Mouse (Mus musculus): ENCODE measurements around the gene Abhd14b. TPM values are rescaled to one million over a fixed set of nuclear protein-coding genes. Genes with fewer than 3 reads are reported as not detected.

Gene Abhd14b
- polyA plus RNA-seq, 1 experiment from 2014 or later: 6.6 TPM

DNA sequence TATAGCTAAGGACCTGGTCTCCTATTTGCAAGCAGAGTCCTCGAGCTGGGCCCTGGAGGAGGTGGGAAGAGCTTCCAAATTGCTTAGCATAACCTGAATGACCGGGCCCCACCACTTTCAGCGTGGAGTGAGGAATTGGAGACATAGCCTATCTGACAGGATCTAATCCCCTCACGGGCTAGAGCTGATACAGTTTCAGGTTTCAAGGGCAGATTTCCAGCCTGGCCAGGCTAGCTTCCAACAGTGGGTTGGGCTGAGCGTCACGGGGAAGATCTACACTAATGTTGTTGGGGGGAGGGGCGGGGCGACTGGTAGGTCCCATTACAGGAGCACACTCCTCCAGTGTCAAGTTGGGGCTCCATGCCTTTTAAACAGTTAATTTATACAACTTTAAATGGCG is 3.4 kb downstream of the Abhd14b start:
- Histone ChIP-seq H3K4me3 (ENCODE audit: control insufficient read depth in 1 of 2, insufficient read depth in 1 of 2, low read depth in 1 of 2, low read length in 2 of 2) (no peak overlapping the region), H3K27ac (replicated peaks in 1 of 2; ENCODE audit: control insufficient read depth in 1 of 2, insufficient read depth in 1 of 2, low read depth in 2 of 2, low read length in 2 of 2) (no peak overlapping the region; a peak in 1 of 4 replicates), H3K4me2 (ENCODE audit: low read length) (peak overlapping the region; percentile 24; the same call in 1 of the 2 replicates), H3K9me3 (ENCODE audit: control insufficient read depth, low read length) (no peaks in the 10 kb centered on the region), H3K27me3 (ENCODE audit: control insufficient read depth, insufficient read depth, low read length) (no peaks in the 10 kb centered on the region), H3K9ac (ENCODE audit: low read length) (peak overlapping the region; percentile 2; the same call in 1 of the 2 replicates), H3K36me3 (ENCODE audit: control insufficient read depth, insufficient read depth, low read length) (no peaks in the 10 kb centered on the region), H3K4me1 (ENCODE audit: control insufficient read depth in 2 of 2, insufficient read depth in 2 of 2, low read length in 2 of 2) (peaks cover 28 to 57% of the 10 kb centered on the region in 2 experiments)
- no peak for ATAC-seq (ENCODE audit: insufficient number of reproducible peaks, insufficient read depth, low FRiP score, low read depth)
- 10% methylated on average over 9 of the region's 9 CpGs for WGBS

DNA sequence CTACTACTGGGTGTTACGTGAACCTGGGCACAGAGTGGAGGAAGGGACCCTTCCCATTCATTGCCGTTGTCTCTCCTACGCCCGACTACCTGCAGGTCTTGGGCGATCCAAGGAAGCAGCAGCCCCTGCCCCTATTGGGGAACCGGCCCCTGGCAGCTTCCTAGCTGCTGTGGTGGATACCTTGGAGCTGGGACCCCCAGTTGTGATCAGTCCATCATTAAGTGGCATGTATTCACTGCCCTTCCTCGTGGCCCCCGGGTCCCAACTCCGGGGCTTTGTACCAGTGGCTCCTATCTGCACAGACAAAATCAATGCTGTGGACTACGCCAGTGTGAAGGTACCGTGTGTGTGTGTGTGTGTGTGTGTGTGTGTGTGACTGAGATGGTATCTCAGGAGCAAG is 4.0 kb downstream of the Abhd14b start:
- Histone ChIP-seq H3K9ac (ENCODE audit: low read length) (0 out of 2 replicates have a peak overlapping the region, but pooled peaks have one; percentile 22), H3K27ac (replicated peaks in 1 of 2; ENCODE audit: control insufficient read depth in 1 of 2, insufficient read depth in 1 of 2, low read depth in 2 of 2, low read length in 2 of 2) (no peak overlapping the region), H3K4me3 (ENCODE audit: control insufficient read depth in 1 of 2, insufficient read depth in 1 of 2, low read depth in 1 of 2, low read length in 2 of 2) (no peak overlapping the region), H3K36me3 (ENCODE audit: control insufficient read depth, insufficient read depth, low read length) (0 out of 2 replicates have a peak, but pooled peaks cover 2% of the 10 kb centered on the region), H3K4me2 (ENCODE audit: low read length) (no peak overlapping the region), H3K4me1 (ENCODE audit: control insufficient read depth in 2 of 2, insufficient read depth in 2 of 2, low read length in 2 of 2) (peaks cover 35 to 63% of the 10 kb centered on the region in 2 experiments), H3K27me3 (ENCODE audit: control insufficient read depth, insufficient read depth, low read length) (no peaks in the 10 kb centered on the region), H3K9me3 (ENCODE audit: control insufficient read depth, low read length) (no peaks in the 10 kb centered on the region)
- ATAC-seq (ENCODE audit: insufficient number of reproducible peaks, insufficient read depth, low FRiP score, low read depth): no peak
- WGBS: 72% methylated on average over 11 of the region's 11 CpGs

DNA sequence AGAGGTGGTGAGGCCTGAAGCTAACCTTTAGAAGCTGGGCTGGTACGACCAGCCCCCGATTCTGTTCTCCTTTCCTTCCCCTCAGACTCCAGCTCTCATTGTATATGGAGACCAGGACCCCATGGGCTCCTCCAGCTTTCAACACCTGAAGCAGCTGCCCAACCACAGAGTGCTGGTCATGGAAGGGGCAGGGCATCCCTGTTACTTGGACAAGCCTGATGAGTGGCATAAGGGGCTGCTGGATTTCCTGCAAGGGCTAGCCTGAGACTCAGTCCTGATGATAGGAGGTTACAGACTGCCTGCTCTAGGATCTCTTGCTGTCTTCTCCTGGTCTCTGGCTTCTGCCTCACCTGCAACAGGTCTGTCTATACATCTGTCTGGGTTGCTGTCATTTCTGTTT is 4.6 kb downstream of the Abhd14b start:
- peaks cover 41 to 65% of the 10 kb centered on the region in 2 experiments for H3K4me1 ChIP-seq (ENCODE audit: control insufficient read depth in 2 of 2, insufficient read depth in 2 of 2, low read length in 2 of 2)
- H3K9ac ChIP-seq (ENCODE audit: low read length): no peak overlapping the region
- H3K4me2 ChIP-seq (ENCODE audit: low read length): no peak overlapping the region
- H3K4me3 ChIP-seq (ENCODE audit: control insufficient read depth in 1 of 2, insufficient read depth in 1 of 2, low read depth in 1 of 2, low read length in 2 of 2): no peak overlapping the region
- no peaks in the 10 kb centered on the region for H3K9me3 ChIP-seq (ENCODE audit: control insufficient read depth, low read length)
- no peaks in the 10 kb centered on the region for H3K27me3 ChIP-seq (ENCODE audit: control insufficient read depth, insufficient read depth, low read length)
- 50% methylated on average over 2 of the region's 2 CpGs for WGBS
- no peak overlapping the region; a peak in 1 of 4 replicates for H3K27ac ChIP-seq (replicated peaks in 1 of 2; ENCODE audit: control insufficient read depth in 1 of 2, insufficient read depth in 1 of 2, low read depth in 2 of 2, low read length in 2 of 2)
- H3K36me3 ChIP-seq (ENCODE audit: control insufficient read depth, insufficient read depth, low read length): 0 out of 2 replicates have a peak, but pooled peaks cover 6% of the 10 kb centered on the region
- ATAC-seq (ENCODE audit: insufficient number of reproducible peaks, insufficient read depth, low FRiP score, low read depth): no peak

DNA sequence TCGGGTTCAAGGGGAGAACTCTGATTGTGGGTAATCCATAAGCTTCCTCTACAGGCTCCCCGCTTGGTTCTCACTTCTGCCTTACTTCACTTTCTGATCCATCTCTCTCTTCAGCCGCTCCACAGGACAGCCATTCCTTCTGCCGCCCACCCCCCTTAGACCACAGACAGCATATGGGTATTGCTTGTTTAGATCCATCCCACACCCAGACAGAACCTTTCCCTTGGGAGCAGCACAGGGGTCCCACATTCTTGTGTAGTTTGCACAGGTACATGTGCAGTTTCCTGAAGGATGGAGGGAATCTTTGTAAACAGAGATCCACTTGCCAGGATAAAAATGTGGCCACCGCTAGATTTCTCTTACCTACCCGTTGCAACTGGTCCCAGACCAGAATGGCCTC is 5.1 kb downstream of the Abhd14b start:
- no peak overlapping the region for H3K4me3 ChIP-seq (ENCODE audit: control insufficient read depth in 1 of 2, insufficient read depth in 1 of 2, low read depth in 1 of 2, low read length in 2 of 2)
- H3K4me1 ChIP-seq (ENCODE audit: control insufficient read depth in 2 of 2, insufficient read depth in 2 of 2, low read length in 2 of 2): peaks cover 45 to 68% of the 10 kb centered on the region in 2 experiments
- H3K9me3 ChIP-seq (ENCODE audit: control insufficient read depth, low read length): no peaks in the 10 kb centered on the region
- H3K9ac ChIP-seq (ENCODE audit: low read length): no peak overlapping the region
- H3K36me3 ChIP-seq (ENCODE audit: control insufficient read depth, insufficient read depth, low read length): 0 out of 2 replicates have a peak, but pooled peaks cover 6% of the 10 kb centered on the region
- no peak for ATAC-seq (ENCODE audit: insufficient number of reproducible peaks, insufficient read depth, low FRiP score, low read depth)
- WGBS: 47% methylated on average over 6 of the region's 6 CpGs
- peak overlapping the region; percentile 94; the same call in 1 of the 2 replicates for H3K4me2 ChIP-seq (ENCODE audit: low read length)
- no peaks in the 10 kb centered on the region for H3K27me3 ChIP-seq (ENCODE audit: control insufficient read depth, insufficient read depth, low read length)
- no peak overlapping the region; a peak in 1 of 4 replicates for H3K27ac ChIP-seq (replicated peaks in 1 of 2; ENCODE audit: control insufficient read depth in 1 of 2, insufficient read depth in 1 of 2, low read depth in 2 of 2, low read length in 2 of 2)

DNA sequence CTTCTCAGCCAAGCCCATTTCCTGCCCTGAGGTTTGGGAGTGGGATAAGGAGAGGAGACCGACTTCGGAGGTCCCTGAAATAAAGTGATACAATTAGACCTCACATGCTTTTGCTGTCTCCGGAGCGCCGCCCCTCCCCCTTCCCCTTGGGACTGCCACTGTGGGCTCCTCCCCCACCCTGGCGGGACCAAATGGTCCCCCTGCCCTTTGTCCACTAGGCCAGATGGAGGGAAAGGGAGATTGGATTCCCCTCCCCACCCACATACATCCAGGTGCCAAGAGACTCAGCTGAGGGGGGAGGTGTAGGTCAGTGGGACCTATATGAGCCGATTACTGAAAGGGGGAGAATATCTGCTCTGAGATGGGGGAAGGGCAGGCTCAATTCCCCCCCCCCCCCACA is 5.6 kb downstream of the Abhd14b start:
- Histone ChIP-seq H3K27ac (replicated peaks in 1 of 2; ENCODE audit: control insufficient read depth in 1 of 2, insufficient read depth in 1 of 2, low read depth in 2 of 2, low read length in 2 of 2) (peak overlapping the region in 1 of 2 experiments; percentile 91; a peak in 1 of 4 replicates), H3K4me1 (ENCODE audit: control insufficient read depth in 2 of 2, insufficient read depth in 2 of 2, low read length in 2 of 2) (peaks cover 45 to 71% of the 10 kb centered on the region in 2 experiments), H3K4me2 (ENCODE audit: low read length) (peak overlapping the region; percentile 94), H3K9me3 (ENCODE audit: control insufficient read depth, low read length) (no peaks in the 10 kb centered on the region), H3K36me3 (ENCODE audit: control insufficient read depth, insufficient read depth, low read length) (0 out of 2 replicates have a peak, but pooled peaks cover 6% of the 10 kb centered on the region), H3K27me3 (ENCODE audit: control insufficient read depth, insufficient read depth, low read length) (no peaks in the 10 kb centered on the region), H3K9ac (ENCODE audit: low read length) (peak overlapping the region; percentile 86), H3K4me3 (ENCODE audit: control insufficient read depth in 1 of 2, insufficient read depth in 1 of 2, low read depth in 1 of 2, low read length in 2 of 2) (peak overlapping the region; percentile 66 to 77; a peak in 3 of 4 replicates)
- 3% methylated on average over 7 of the region's 7 CpGs for WGBS
- no peak for ATAC-seq (ENCODE audit: insufficient number of reproducible peaks, insufficient read depth, low FRiP score, low read depth)

DNA sequence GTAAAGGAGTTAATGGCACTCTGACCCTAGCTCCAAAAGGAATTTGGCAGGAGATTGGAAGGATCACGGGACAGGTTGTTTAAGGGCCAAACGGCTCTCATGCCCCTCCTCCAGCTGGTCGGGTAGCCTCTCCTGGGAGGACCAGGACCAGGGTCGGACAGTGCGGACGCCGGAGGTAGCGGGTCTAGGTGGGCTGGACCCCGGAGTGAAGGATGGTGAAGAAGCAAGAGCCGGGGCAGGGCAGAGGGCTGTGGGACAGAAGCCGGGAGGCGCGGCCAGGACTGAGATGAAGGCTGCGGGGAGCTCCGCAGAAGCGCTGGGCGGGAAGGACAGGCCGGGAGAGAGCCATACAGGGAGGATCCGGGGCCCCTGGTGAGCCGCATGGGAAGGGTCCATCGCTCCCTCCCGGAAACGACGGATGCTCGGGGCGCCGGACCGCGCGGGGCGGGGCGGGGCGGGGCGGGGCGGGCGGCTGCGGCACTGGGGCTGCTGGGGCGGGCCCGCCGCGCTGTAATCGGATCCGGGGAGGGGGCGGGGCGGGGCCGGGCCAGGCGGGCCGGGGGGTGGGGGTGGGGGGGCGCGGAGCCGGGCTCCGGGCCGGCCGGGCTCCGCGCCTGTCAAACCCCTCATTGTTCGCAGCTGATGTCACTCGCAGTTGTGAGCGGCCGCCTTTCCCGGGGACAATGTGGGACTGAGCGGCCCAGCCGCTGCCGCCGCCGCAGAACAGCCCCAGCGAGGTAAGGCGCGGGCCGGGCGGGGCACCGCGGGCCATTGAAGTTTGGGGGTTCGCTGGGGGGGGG is 6.2 kb downstream of the Abhd14b start, which contains the start of gene Pcbp4:
Gene Pcbp4 (plus strand): TSS at position 21 of the 800 bp plus-strand sequence.
- 1% methylated on average over 43 of the region's 74 CpGs for WGBS

DNA sequence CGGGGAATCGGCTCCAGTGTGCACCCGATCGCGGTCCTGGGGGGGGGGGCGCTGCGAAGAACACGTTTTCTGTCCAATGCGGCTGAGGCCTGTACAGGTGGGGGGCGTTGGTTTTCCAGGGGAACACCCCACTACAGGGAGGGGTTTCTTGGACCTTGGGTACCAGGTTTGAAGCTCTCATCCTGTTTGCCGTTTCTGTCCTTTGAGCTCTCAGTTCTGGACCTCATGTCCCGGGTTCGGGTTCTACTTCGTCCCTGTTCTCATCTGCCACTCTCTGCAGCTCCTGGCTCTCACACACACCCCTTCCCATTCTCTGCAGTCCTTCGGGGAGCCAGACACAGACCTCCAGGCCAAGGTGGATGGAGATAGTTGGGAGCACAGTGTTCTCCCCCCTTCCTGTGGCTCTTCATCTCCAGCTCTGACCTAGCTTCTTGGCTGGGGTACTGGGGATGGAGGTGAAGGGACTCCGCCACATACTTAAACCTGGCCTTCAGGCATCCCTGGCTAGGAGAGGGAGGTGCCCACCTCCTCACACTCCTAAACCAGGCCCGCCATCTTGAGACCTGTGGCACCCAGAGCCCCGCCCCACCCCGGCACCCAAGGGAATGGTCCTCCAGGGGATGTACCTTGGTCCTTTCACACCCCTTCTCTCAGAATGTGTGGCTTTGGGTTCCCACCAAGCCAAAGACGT is 7.0 kb downstream of the Abhd14b start:
- Histone ChIP-seq H3K27ac (replicated peaks in 1 of 2; ENCODE audit: control insufficient read depth in 1 of 2, insufficient read depth in 1 of 2, low read depth in 2 of 2, low read length in 2 of 2) (peak overlapping the region; percentile 83 to 91), H3K4me3 (ENCODE audit: control insufficient read depth in 1 of 2, insufficient read depth in 1 of 2, low read depth in 1 of 2, low read length in 2 of 2) (peak overlapping the region; percentile 77 to 79), H3K9ac (ENCODE audit: low read length) (peak overlapping the region; percentile 86), H3K27me3 (ENCODE audit: control insufficient read depth, insufficient read depth, low read length) (no peaks in the 10 kb centered on the region), H3K4me1 (ENCODE audit: control insufficient read depth in 2 of 2, insufficient read depth in 2 of 2, low read length in 2 of 2) (peaks cover 47 to 67% of the 10 kb centered on the region in 2 experiments), H3K9me3 (ENCODE audit: control insufficient read depth, low read length) (no peaks in the 10 kb centered on the region), H3K4me2 (ENCODE audit: low read length) (peak overlapping the region; percentile 94), H3K36me3 (ENCODE audit: control insufficient read depth, insufficient read depth, low read length) (0 out of 2 replicates have a peak, but pooled peaks cover 6% of the 10 kb centered on the region)
- peak; percentile 10; the same call in 1 of the 2 replicates for ATAC-seq (ENCODE audit: insufficient number of reproducible peaks, insufficient read depth, low FRiP score, low read depth)
- WGBS: 3% methylated on average over 13 of the region's 20 CpGs

More for the DNA sequence above, 6.2 kb downstream of the Abhd14b start, which contains the start of gene Pcbp4:
- peak within 1 kb of the TSS; percentile 83 to 91 for H3K27ac ChIP-seq (replicated peaks in 1 of 2; ENCODE audit: control insufficient read depth in 1 of 2, insufficient read depth in 1 of 2, low read depth in 2 of 2, low read length in 2 of 2)
- peaks cover 46 to 72% of the 10 kb centered on the region in 2 experiments for H3K4me1 ChIP-seq (ENCODE audit: control insufficient read depth in 2 of 2, insufficient read depth in 2 of 2, low read length in 2 of 2)
- peak within 1 kb of the TSS; percentile 77 to 79 for H3K4me3 ChIP-seq (ENCODE audit: control insufficient read depth in 1 of 2, insufficient read depth in 1 of 2, low read depth in 1 of 2, low read length in 2 of 2)
- H3K9ac ChIP-seq (ENCODE audit: low read length): peak within 1 kb of the TSS; percentile 86
- ATAC-seq (ENCODE audit: insufficient number of reproducible peaks, insufficient read depth, low FRiP score, low read depth): peak; percentile 73
- 0 out of 2 replicates have a peak, but pooled peaks cover 6% of the 10 kb centered on the region for H3K36me3 ChIP-seq (ENCODE audit: control insufficient read depth, insufficient read depth, low read length)
- H3K27me3 ChIP-seq (ENCODE audit: control insufficient read depth, insufficient read depth, low read length): no peaks in the 10 kb centered on the region
- no peaks in the 10 kb centered on the region for H3K9me3 ChIP-seq (ENCODE audit: control insufficient read depth, low read length)
- H3K4me2 ChIP-seq (ENCODE audit: low read length): peak within 1 kb of the TSS; percentile 94

All from heart, embryonic 14.5 days (tissue).